Mouse (Mus musculus): ENCODE results near the gene Fhl3.
"Not testable (repeated sequence)": the region's sequence is repeated elsewhere in the genome, so short reads cannot be mapped to it uniquely, and the experiment has no call there.

Gene Fhl3

DNA sequence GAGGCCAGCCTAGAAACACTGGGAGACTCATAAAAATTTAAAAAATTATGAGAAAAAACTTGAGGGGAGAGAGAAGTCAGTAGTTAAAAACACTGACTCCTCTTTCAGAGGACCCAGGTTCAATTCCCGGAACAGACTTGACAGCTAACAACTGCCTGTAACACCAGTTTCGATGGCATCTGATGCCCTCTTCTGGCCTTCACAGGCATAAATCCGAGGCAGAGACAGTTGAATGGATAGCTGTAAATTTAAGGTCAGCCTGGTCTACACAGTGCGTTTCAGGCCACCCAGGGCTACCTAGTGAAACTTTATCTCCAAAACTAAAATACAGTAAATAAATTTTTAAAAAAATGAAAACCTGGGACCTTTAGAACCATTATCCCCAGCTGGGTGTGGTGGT lies 15.5 kb upstream of the Fhl3 start:
- DNase-seq, result no peak

GRCm38 (mm10) chr4:124685453-124685852 lies 15.0 kb upstream of the Fhl3 start:
- DNase-seq, result no peak

DNA sequence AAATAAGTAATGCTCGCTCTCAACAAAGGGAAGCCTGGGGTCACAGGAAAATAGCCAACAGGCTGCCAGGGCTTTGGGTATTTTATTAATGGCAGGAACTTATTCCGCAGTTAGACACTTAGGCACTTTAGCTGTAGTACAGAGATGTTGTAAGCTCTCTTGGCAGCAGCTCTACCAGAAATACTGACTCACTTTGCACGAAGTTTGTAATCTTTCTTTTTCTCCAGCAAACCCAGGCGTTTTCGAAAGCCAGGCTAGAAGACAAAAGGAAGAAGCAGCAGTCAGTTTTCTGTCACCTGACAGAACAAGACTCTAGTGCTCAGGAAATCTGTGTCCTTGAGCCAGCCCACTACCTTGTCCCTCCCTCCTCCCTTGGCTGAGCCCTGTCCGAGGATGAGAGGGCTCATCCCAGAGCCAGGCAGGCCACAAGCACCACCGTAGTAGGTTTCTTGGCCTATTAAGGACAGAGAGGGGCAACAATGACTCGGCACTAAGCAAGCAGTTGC lies 14.6 kb upstream of the Fhl3 start:
- no peak for DNase-seq

- no peak for DNase-seq
Observed at GRCm38 (mm10) chr4:124691455-124691854, 9.0 kb upstream of the Fhl3 start.

DNA sequence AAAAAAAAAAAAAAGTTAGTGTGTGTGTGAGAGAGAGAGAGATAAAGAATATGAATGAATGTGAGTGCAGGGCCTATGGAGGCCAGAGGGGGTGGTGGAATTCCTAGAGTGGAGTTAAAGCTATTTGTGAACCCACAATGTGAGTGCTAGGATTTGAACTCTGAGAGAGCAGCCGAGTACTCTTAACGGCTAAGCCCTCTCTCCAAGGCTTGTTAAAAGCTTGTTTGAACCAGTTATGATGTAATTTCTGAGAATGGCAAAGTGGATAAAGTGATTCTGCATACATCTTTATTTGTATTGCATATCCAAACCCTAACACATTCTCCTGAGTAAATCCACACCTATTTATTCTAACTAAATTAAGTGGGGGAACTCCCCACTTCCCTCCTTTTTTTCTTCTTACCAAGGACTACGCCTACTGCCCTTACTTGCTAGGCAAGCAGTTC lies 8.1 kb upstream of the Fhl3 start:
- DNase-seq, result no peak

- DNase-seq, result peak; percentile 87
Observed at GRCm38 (mm10) chr4:124693135-124693894, 7.2 kb upstream of the Fhl3 start, which contains the start of gene Utp11. Gene Utp11, minus strand, starts transcription at chr4:124693600.

DNA sequence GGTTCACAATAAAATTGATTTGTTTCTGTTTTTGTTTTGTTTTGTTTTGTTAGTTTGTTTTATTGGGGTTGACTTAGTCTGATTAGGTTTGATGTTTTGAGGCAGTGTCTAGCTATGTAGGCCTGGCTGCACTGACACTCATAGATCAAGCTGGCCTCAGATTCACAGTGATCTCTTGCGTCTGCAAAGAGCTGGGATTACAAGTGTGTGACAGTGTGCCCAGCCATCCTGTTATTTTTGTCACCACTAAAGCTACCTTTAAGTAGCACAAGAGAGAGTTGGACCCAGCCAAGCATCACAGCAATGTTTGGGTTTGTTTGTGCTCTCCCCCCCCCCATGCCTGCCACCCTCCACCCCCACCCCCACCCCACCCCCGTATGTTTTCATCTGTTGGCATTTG lies 5.9 kb upstream of the Fhl3 start:
- no peak for DNase-seq

DNA sequence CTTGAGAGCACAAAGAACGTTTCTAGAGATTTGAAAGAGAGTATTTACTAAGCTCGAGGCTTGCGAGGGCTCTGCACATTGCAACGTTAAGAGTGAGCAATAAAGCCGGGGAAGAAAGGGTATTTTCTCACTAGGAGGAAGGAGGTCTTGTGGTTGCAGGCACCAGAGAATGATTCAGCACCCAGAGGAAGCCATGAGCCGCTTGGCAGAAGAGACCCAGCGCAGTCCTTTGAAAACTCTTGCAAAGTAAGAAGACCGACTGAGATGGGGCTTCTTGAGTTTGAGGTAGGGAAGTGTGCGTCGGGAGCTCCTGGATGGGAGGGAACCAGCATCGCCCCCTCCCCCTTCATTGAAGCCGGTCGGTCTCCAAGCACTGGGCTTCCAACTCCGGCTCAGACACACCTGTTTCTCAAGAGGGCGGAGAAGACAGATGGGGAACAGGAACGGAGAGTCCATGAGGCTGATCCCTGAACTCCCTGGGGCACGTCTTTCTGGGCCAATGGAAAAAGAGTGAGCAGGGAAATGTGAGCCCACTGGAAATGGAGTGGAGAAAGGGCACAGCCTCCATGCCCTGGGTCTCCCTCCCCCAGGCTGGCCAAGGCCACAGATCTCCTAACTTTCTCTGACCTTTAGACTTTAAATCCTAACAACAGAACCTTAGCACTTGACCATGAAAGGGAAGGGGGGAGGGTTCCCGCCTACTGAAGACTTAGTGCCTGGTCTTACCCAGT lies 4.5 kb upstream of the Fhl3 start:
- peak; percentile 54 for DNase-seq

DNA sequence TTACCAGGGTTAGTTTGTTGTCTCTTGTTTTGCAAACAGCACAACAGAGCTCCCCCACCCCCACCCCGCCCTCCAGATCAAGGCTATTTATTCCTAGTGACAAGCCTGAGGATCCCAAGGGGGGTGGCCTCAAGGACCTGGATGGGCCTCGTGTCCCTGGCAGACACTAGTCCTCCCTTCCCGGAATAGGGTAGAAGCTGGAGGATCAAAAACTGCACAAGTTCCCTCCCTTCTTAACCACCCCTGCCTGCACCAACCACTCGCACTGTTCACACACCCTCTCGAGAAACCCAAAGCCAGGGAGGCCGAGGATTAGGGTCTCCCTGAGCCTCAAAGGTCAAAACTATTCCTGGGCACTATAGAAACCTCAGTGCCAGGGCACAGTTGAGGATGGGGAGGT lies 710 bp upstream of the Fhl3 start:
- DNase-seq, result peak; percentile 24

DNA sequence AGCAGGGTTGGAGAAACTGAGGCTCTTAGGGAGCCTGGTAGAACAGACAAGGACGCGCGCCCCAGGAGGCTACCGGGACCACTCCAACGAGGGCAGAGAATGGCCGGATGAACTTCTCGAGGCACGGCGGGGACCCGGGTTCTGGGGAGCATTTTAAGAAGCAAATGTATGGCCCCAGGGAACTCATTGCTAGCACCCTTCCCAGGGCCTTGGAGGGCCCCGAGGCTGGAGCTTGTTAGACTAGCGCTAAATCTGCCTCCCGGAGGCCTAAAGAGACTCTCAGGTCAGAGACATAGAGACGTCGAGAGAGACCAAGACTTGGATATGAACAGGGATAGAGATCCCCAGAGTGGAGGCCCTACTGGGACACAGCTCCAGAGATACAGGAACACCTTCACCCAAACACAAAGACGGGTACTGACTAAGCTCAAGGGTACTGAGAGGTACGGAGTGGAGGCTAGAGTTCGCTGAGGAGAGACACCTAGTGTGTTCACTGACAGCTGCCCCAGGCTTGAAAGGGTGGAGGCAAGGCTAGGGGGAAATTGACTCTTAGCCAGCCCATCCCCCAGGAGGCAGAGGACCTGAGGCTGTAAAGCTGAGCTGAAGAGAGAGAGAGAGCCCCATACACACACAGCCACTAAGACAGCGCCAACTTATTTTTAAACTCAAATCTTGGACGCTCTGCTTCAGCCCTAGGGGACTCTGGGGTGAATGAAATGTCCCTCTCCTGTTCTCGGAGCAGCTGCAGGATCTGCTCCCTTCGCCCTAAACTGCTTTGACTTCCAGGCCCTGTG lies 748 bp downstream of the Fhl3 start:
- peak; percentile 59 for DNase-seq

DNA sequence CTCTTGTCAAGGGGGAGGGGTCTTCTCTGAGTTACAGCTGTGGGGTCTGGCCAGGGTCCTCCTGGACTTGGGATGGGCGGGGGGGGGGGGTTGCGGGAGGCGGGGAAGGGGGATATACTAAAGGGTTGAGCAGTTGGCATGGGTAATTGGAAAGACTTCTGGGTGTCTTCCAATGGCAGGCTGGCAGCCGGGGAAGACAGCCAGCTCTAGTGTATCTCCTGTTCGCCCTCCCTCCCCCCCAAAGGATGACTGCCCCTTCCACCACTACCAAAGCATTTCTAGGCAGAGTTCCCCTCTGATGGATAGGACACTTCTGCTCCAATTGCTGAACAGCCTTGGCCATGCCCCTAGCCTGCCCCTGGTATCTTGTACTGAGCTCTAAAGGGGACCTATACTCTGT lies 1.4 kb downstream of the Fhl3 start:
- DNase-seq, result no peak

DNA sequence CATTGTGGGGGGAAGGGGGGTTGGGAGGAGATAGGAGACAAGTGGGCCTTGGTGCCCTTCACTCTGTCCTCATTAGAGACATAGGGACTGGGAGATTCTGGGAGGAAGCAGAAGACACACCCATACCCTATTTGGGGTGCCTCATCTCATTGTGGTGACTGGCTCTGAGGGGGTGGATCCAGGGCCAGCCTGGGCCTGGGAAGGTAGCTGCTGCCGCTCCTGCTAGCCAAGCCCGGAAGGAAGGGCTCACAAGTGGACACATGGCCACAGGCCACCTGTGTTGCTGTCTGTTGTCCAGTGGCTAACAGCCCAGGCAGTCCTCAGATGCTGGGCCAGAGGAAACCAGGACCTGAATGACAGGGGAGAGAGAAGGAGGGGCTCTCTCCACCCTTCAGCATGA lies 2.9 kb downstream of the Fhl3 start:
- DNase-seq, result peak; percentile 47

DNA sequence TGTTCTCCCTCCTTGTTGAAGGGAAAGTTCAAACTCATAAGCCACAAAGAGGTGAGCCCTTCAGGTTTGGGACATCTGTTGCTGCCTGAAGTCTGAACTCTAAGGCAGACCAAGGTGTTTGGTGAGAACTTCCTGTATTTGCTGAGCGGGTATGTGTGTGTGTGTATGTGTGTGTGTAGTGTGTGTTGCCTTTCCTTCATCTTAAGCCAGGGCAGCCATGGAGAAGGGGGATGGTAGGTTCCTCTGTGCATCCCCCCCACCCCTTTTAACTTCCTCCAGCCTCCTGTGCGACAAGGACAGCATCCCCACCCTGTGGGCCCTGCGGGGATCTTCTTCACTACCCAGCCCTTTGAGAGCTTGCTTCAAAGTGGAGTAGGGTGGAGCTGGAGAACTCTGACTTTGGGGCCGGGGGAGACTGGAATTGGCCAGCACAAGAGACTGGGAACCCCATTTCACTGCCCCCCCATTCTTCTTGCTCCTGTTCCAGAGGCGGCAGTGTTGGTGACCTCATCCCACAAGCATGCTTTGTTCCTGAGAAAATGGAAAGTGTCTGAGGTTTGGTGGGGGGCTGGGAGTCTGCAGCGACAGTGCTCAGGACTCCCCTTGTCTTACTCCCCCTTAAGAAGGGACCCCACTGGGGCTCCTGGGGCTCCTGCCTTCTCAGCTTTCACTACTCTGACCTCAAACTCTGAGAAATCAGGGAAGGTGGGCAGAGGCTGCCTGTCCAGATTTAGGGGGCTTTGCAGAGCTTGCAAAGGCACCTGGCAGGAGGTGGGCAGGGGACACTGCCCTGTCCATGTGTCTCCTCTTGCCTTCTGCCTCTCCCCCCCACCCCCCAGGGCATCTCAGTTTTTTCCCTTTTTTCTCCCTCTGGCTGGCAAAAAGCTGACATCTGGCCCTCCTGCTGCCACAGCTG lies 3.6 kb downstream of the Fhl3 start:
- DNase-seq, result peak; percentile 67

GRCm38 (mm10) chr4:124704797-124705474 lies 4.4 kb downstream of the Fhl3 start:
- DNase-seq, result peak; percentile 50

DNA sequence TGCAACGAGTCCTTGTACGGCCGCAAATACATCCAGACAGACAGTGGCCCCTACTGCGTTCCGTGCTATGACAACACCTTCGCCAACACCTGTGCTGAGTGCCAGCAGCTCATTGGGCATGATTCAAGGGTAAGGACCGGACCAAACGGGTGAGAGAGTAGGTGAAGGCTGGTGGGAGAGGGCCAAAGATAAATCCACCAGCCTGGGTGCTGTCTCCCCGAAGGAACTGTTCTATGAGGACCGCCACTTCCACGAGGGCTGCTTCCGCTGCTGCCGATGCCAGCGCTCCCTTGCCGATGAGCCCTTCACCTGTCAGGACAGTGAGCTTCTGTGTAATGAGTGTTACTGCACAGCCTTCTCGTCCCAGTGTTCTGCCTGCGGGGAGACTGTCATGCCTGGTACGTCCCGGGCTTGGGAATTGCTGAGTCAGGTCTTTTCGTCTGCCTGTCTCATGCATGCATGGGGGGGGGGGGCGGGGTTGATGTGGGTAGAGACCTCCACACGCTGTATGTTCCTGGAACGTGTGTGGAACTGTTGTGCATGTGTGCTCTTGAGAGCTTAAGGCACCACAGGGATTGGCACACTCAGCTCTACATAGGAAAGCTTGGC lies 5.3 kb downstream of the Fhl3 start:
- DNase-seq, result peak; percentile 9

GRCm38 (mm10) chr4:124707381-124708199 lies 7.1 kb downstream of the Fhl3 start:
- peak; percentile 41 for DNase-seq

GRCm38 (mm10) chr4:124708200-124708517 lies 7.7 kb downstream of the Fhl3 start:
- not testable (repeated sequence) for DNase-seq

DNA sequence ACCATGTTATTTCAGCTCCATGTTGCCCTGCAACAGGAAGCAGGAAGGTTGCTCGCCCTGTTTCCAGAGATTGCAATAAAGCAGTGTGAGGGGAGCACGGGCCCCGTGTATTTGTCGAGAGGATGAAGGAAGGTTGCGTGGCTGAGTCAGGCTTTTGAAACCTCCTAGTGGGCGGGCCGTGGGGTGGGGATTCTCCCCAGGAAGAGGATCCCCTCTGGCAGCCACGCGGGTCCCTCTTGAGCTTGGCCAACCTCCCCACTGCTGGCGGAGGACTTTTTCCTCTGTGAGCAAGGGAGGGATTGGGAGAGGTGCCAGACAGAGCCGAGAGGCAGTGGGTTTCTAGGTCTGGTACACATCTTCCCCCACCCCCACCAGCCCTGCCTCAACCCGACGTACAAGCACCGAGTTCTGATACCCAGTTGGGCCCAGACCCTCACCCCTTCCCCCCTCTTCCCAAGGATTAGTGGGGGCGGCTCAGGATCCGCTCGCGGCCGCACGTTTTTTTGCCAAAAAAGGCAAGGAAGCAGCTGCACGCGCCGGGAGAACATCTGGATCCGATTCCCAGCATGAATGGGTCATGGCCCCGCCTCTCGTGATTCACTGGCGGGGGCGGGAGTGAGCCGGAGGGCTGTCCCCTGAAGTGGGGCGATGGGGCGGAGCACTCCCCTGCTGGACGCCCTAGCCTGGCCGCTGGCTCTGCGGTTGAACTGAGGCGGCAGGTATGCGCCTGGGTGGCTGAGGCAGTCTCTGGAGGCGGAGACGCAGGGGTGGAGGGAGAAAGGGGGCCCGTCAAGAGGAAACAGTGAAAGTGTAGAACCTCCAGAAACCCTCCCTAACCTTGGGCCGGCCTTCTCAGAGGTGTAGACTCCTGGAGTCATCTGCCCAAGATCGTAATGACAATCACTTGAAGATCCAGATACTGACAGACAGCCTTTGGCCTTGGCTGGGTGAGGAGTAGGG lies 8.3 kb downstream of the Fhl3 start:
- DNase-seq, result peak; percentile 73

DNA sequence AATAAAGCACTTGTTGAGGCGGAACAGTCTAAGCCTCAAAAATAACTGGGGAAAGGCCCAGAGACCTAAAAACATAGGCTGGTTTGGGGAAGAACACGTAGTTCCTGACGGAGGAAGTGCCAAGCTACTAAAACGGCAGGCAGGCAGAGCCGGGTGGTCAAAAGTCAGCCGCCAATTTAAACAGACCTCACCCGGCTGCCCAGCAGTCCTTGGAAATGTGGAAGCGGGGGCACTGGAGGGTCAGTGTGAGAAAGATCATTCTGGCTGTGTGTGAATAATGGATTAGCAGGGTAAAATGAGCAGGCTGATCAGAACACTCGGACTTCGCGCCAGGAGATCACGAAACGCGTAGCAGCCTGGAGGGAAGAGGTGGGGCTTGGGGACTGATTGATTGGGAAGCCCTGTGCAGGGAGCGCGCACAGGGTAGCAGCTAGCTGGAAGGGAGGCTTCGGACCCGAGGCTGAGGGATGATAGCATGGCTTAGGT lies 9.5 kb downstream of the Fhl3 start:
- DNase-seq, result peak; percentile 25
